Mouse (Mus musculus) stomach, postnatal 0 days (tissue): ENCODE measurements around the gene Gm45233.
A peak's percentile ranks its signal among the peaks of the same experiment; 100 is the strongest.

ENCODE experiments used
- CTCF ChIP-seq: IDR thresholded peaks from 2 replicates; pipeline ENCODE4 v1.5.1; 2016; ENCODE audit warnings: antibody characterized with exemption, low read depth, mild to moderate bottlenecking, moderate library complexity
- EP300 ChIP-seq: optimal IDR thresholded peaks from 2 replicates; pipeline ENCODE3; 2016; ENCODE audit warnings: antibody characterized with exemption

DNA sequence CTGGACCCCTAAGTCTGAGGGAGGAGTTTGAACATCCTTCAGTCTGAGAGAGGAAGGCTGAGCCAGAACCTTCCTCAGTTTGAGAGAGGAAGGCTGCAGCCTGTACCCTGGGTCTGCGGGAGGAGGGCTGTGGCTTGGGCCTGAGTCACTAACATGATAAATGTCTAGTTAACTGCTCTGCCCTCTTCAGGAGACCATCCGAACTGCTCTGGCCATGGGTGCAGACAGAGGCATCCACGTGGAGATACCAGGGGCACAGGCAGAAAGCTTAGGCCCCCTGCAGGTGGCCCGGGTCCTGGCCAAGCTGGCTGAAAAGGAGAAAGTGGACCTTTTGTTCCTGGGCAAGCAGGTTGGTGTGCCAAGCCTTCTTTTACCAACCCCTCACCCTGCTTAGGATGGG, 8.7 kb downstream of the Gm45233 start:
- TF ChIP-seq CTCF = peak; percentile 64
- no peak for TF ChIP-seq EP300
